In genomic region chr1:93824609-93825008, GRCm38 (mm10) we compare ENCODE assay signal across 8 mouse cellular contexts. TPM values are rescaled to one million over a fixed set of nuclear protein-coding genes. Genes with fewer than 3 reads are reported as not detected.
DNase-seq lines count a peak whose midpoint lies in the region; ATAC-seq and TF ChIP-seq lines count a peak whose summit lies in the region.

TSS of gene D2hgdh (plus strand) at chr1:93824909.

- no peaks in the 10 kb centered on the region for H3K27me3 ChIP-seq in C2C12 (ENCODE audit: control insufficient read depth, insufficient read depth, insufficient read length)
- no peaks in the 10 kb centered on the region for H3K27me3 ChIP-seq in embryonic facial prominence, embryonic 14.5 days (replicated peaks; ENCODE audit: control insufficient read depth, insufficient read depth, low read length)
- H3K27me3 ChIP-seq in heart, embryonic 15.5 days: no peaks in the 10 kb centered on the region
- H3K27me3 ChIP-seq in limb, embryonic 10.5 days (ENCODE audit: low read depth, poor library complexity, severe bottlenecking): no peaks in the 10 kb centered on the region
- no peaks in the 10 kb centered on the region for H3K27me3 ChIP-seq in neural tube, embryonic 12.5 days (replicated peaks)

- H3K4me3 ChIP-seq in C2C12 (ENCODE audit: insufficient read depth, poor library complexity, severe bottlenecking): peak within 1 kb of the TSS; percentile 35
- H3K4me3 ChIP-seq in embryonic facial prominence, embryonic 14.5 days (ENCODE audit: low read depth, low read length): peak within 1 kb of the TSS; percentile 60
- H3K4me3 ChIP-seq in heart, embryonic 15.5 days: peak within 1 kb of the TSS; percentile 58
- H3K4me3 ChIP-seq in limb, embryonic 10.5 days: peak within 1 kb of the TSS; percentile 73
- peak within 1 kb of the TSS; percentile 52 for H3K4me3 ChIP-seq in neural tube, embryonic 12.5 days

- TF ChIP-seq CTCF in C2C12 (IDR thresholded peaks at IDR 0.05; ENCODE audit: control insufficient read depth, insufficient read depth, insufficient read length): no peak

- no peaks in the 10 kb centered on the region for H3K79me3 ChIP-seq in C2C12 (ENCODE audit: low read depth)

- H3K9me3 ChIP-seq in embryonic facial prominence, embryonic 14.5 days (ENCODE audit: control insufficient read depth, low read length): no peaks in the 10 kb centered on the region
- H3K9me3 ChIP-seq in heart, embryonic 15.5 days (replicated peaks): no peaks in the 10 kb centered on the region
- no peaks in the 10 kb centered on the region for H3K9me3 ChIP-seq in limb, embryonic 10.5 days (replicated peaks)
- H3K9me3 ChIP-seq in neural tube, embryonic 12.5 days: no peaks in the 10 kb centered on the region

- H3K4me1 ChIP-seq in embryonic facial prominence, embryonic 14.5 days (ENCODE audit: control insufficient read depth, insufficient read depth, low read length): 0 out of 2 replicates have a peak, but pooled peaks cover 4% of the 10 kb centered on the region
- H3K4me1 ChIP-seq in heart, embryonic 15.5 days (replicated peaks): peaks cover 14% of the 10 kb centered on the region
- peaks cover 18% of the 10 kb centered on the region for H3K4me1 ChIP-seq in limb, embryonic 10.5 days
- H3K4me1 ChIP-seq in neural tube, embryonic 12.5 days: peaks cover 11% of the 10 kb centered on the region

- H3K9ac ChIP-seq in embryonic facial prominence, embryonic 14.5 days (ENCODE audit: low read depth, low read length): peak within 1 kb of the TSS; percentile 78
- peak within 1 kb of the TSS; percentile 56 for H3K9ac ChIP-seq in heart, embryonic 15.5 days
- peak within 1 kb of the TSS; percentile 64 for H3K9ac ChIP-seq in neural tube, embryonic 12.5 days

- 9% methylated on average over 10 of the region's 10 CpGs for WGBS in embryonic facial prominence, embryonic 14.5 days
- WGBS in heart, embryonic 15.5 days: 14% methylated on average over 10 of the region's 10 CpGs
- 9% methylated on average over 10 of the region's 10 CpGs for WGBS in limb, embryonic 10.5 days
- WGBS in neural tube, embryonic 12.5 days: 5% methylated on average over 10 of the region's 10 CpGs

- DNase-seq in adrenal gland, adult 18-20 months (ENCODE audit: low spot score in 2 of 2): no peak
- DNase-seq in adrenal gland, adult (ENCODE audit: inconsistent age in 2 of 2, low spot score in 1 of 2): no peak
- DNase-seq in embryonic facial prominence, embryonic 14.5 days (ENCODE audit: low spot score): no peak
- no peak for DNase-seq in limb, embryonic 10.5 days (ENCODE audit: low spot score)
- no peak for DNase-seq in right cerebral cortex, adult 2 months (ENCODE audit: low spot score in 2 of 2)

- peak within 1 kb of the TSS; percentile 72 for H3K4me2 ChIP-seq in embryonic facial prominence, embryonic 14.5 days (ENCODE audit: low read depth, low read length)
- H3K4me2 ChIP-seq in heart, embryonic 15.5 days: peak within 1 kb of the TSS; percentile 79
- peak within 1 kb of the TSS; percentile 80 for H3K4me2 ChIP-seq in neural tube, embryonic 12.5 days (replicated peaks)

- H3K27ac ChIP-seq in embryonic facial prominence, embryonic 14.5 days (replicated peaks; ENCODE audit: low read depth, low read length): peak within 1 kb of the TSS; percentile 95
- peak within 1 kb of the TSS; percentile 95 for H3K27ac ChIP-seq in heart, embryonic 15.5 days
- peak within 1 kb of the TSS; percentile 92 for H3K27ac ChIP-seq in limb, embryonic 10.5 days
- H3K27ac ChIP-seq in neural tube, embryonic 12.5 days: peak within 1 kb of the TSS; percentile 89

- no peaks in the 10 kb centered on the region for H3K79me2 ChIP-seq in C2C12 (ENCODE audit: control insufficient read depth, insufficient read depth)

- H3K36me3 ChIP-seq in C2C12 (ENCODE audit: control insufficient read depth, insufficient read depth): peaks cover 13% of the 10 kb centered on the region
- H3K36me3 ChIP-seq in embryonic facial prominence, embryonic 14.5 days (ENCODE audit: control insufficient read depth, insufficient read depth, low read length): peaks cover 22% of the 10 kb centered on the region
- peaks cover 23% of the 10 kb centered on the region for H3K36me3 ChIP-seq in heart, embryonic 15.5 days
- peaks cover 25% of the 10 kb centered on the region for H3K36me3 ChIP-seq in limb, embryonic 10.5 days
- H3K36me3 ChIP-seq in neural tube, embryonic 12.5 days: peaks cover 8% of the 10 kb centered on the region

- no peak for ATAC-seq in embryonic facial prominence, embryonic 14.5 days (ENCODE audit: low read depth)
- ATAC-seq in heart, embryonic 15.5 days (replicated peaks; ENCODE audit: insufficient number of reproducible peaks, insufficient read depth, low FRiP score, low read depth): peak; percentile 3; the same call in 1 of the 2 replicates
- peak; percentile 18; the same call in 1 of the 2 replicates for ATAC-seq in neural tube, embryonic 12.5 days (ENCODE audit: low FRiP score, low read depth)

- H3ac ChIP-seq in C2C12 (ENCODE audit: control insufficient read depth, insufficient read length, low read depth): peak within 1 kb of the TSS; percentile 94

TF ChIP-seq in C2C12, 6 proteins besides CTCF, POLR2A, EP300 and RAD21:
- TF ChIP-seq CEBPB (IDR thresholded peaks at IDR 0.05; ENCODE audit: low read depth) (no peak), MYOG (IDR thresholded peaks at IDR 0.05; ENCODE audit: control insufficient read depth, extremely low read depth, insufficient read length) (no peak), USF1 (IDR thresholded peaks at IDR 0.05; ENCODE audit: low read depth) (no peak), FOSL1 (IDR thresholded peaks at IDR 0.05; ENCODE audit: insufficient read depth, low read length, poor library complexity, severe bottlenecking) (no peak), MYOD1 (IDR thresholded peaks at IDR 0.05; ENCODE audit: control insufficient read depth, insufficient read length, low read depth) (no peak), MAX (IDR thresholded peaks at IDR 0.05) (no peak)

RNA-seq across cellular contexts. Expression of gene D2hgdh, which starts in this region (rescaled TPM):
- 10 to 100 TPM; 50.8 to 68.1 TPM for total RNA-seq in adrenal gland, adult 18-20 months (2021)
- 6.6 TPM for polyA plus RNA-seq in C2C12 (2012; fragmentation: generic; extraction: Trizol)
- 10.7 and 14.3 TPM in 2 replicates for polyA plus RNA-seq in embryonic facial prominence, embryonic 14.5 days (2014; fragmentation: Nextera tagmentation; extraction: Ambion mirVana)
- polyA plus RNA-seq in heart, embryonic 15.5 days (2015; fragmentation: Nextera tagmentation; extraction: Ambion mirVana): 15.4 and 18.5 TPM in 2 replicates
- polyA plus RNA-seq in limb, embryonic 10.5 days (2016; fragmentation: Nextera tagmentation; extraction: Ambion mirVana): 13.7 and 15.0 TPM in 2 replicates
- 17.0 TPM in 2 replicates for polyA plus RNA-seq in neural tube, embryonic 12.5 days (2016; fragmentation: Nextera tagmentation; extraction: Ambion mirVana)
